Mouse (Mus musculus) heart, embryonic 14.5 days (tissue): ENCODE data around the gene Sgsm2. TPM values are rescaled to one million over a fixed set of nuclear protein-coding genes. Genes with fewer than 3 reads are reported as not detected.

ENCODE experiments used
- ATAC-seq: fragments of 200-750 bp; cut with Nextera tagmentation; 2 replicates; pipeline ENCODE4 v1.8.0; 2017; ENCODE audit warnings: low read depth, moderate TSS enrichment; ENCODE audit not compliant: insufficient number of reproducible peaks, insufficient read depth, low FRiP score
- H3K27ac ChIP-seq, 2 experiments: fragments of 200-500 bp in 1 of 2; fragments of 300-500 bp in 1 of 2; sonication (generic) in 1 of 2; replicated peaks in 1 of 2; 2 replicates each; pipeline ENCODE4 v1.5.1; 2012 to 2014; ENCODE audit warnings: low read depth in 2 of 2, low read length in 2 of 2, control low read depth in 1 of 2, mild to moderate bottlenecking in 1 of 2, mixed read lengths in 1 of 2; ENCODE audit not compliant: control insufficient read depth in 1 of 2, insufficient read depth in 1 of 2
- H3K27me3 ChIP-seq: fragments of 300-500 bp; sonication (generic); 2 replicates; pipeline ENCODE4 v1.6.1; 2014; ENCODE audit warnings: mild to moderate bottlenecking, low read length, control low read depth; ENCODE audit not compliant: control insufficient read depth, insufficient read depth
- H3K36me3 ChIP-seq: fragments of 300-500 bp; sonication (generic); 2 replicates; pipeline ENCODE4 v1.6.1; 2014; ENCODE audit warnings: mild to moderate bottlenecking, control low read depth, low read length, mixed read lengths; ENCODE audit not compliant: control insufficient read depth, insufficient read depth
- H3K4me1 ChIP-seq, 2 experiments: fragments of 200-500 bp in 1 of 2; fragments of 300-500 bp in 1 of 2; sonication (generic) in 1 of 2; 2 replicates each; pipeline ENCODE4 v1.6.1; 2012 to 2014; ENCODE audit warnings: low read length in 2 of 2, control low read depth in 1 of 2, mixed read lengths in 1 of 2; ENCODE audit not compliant: control insufficient read depth in 2 of 2, insufficient read depth in 2 of 2
- H3K4me2 ChIP-seq: fragments of 300-500 bp; sonication (generic); 2 replicates; pipeline ENCODE4 v1.6.1; 2014; ENCODE audit warnings: mild to moderate bottlenecking, low read length
- H3K4me3 ChIP-seq, 2 experiments: fragments of 200-500 bp in 1 of 2; fragments of 300-500 bp in 1 of 2; sonication (generic) in 1 of 2; 2 replicates each; pipeline ENCODE4 v1.5.1; 2012 to 2014; ENCODE audit warnings: low read length in 2 of 2, mild to moderate bottlenecking in 2 of 2, control low read depth in 1 of 2, low read depth in 1 of 2, moderate library complexity in 1 of 2; ENCODE audit not compliant: control insufficient read depth in 1 of 2, insufficient read depth in 1 of 2
- H3K9ac ChIP-seq: fragments of 300-500 bp; sonication (generic); 2 replicates; pipeline ENCODE4 v1.6.1; 2014; ENCODE audit warnings: mild to moderate bottlenecking, low read length
- H3K9me3 ChIP-seq: fragments of 300-500 bp; sonication (generic); 2 replicates; pipeline ENCODE4 v1.6.1; 2016; ENCODE audit warnings: low read length, control low read depth; ENCODE audit not compliant: control insufficient read depth
- WGBS: fragments of 180-500 bp; shearing (Covaris S2); extraction: QIAGEN DNeasy Blood & Tissue Kit; methylation state at CpG from one replicate; pipeline ENCODE4 v1.1.7; 2014; 5-methylcytosine and 5-hydroxymethylcytosine counted together
- polyA plus RNA-seq: library from polyadenylated mRNA; unstranded; fragments of >200 nt; fragmentation: Nextera tagmentation; extraction: Ambion mirVana; gene quantifications from 2 replicates; pipeline ENCODE4 v1.2.1, GENCODE M21; 2014

Sgsm2 gene
- polyA plus RNA-seq, 1 experiment from 2014 or later, result 5.3 TPM

- H3K4me3 ChIP-seq, result no peak overlapping the region
- H3K27ac ChIP-seq, result no peak overlapping the region
- H3K9me3 ChIP-seq, result no peaks in the 10 kb centered on the region
- H3K36me3 ChIP-seq, result peaks cover 8% of the 10 kb centered on the region
- no peaks in the 10 kb centered on the region for H3K27me3 ChIP-seq
- no peak for ATAC-seq
- 66% methylated on average over 4 of the region's 4 CpGs for WGBS
- H3K4me1 ChIP-seq, result peaks cover 0 to 20% of the 10 kb centered on the region in 2 experiments; a peak in 2 of 4 replicates
- no peak overlapping the region for H3K4me2 ChIP-seq
- H3K9ac ChIP-seq, result no peak overlapping the region
These were observed 27.3 kb upstream of the Sgsm2 start for GRCm38 (mm10) chr11:74924149-74924548.

DNA sequence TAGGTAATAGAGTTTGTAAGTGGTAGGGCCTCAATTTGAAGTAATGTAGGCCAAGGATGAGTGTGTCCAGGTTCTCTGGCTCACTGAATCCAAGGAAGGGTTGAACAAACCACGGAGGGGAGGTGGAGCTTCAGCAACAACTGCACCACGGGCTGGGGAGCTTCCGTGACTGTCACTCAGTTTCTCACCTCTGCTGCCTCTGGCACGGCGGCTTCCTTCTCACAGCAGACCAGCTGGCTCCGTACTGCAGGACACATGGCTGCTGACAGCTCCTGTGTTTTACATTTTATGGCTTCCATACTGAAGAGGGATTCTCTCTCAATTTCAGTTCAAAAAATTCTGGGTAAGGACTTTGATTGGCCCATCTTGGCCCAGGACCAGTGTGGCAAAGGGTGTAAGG is 22.4 kb upstream of the Sgsm2 start:
- H3K9ac ChIP-seq, result no peak overlapping the region
- H3K9me3 ChIP-seq, result no peaks in the 10 kb centered on the region
- WGBS, result 68% methylated on average over 6 of the region's 6 CpGs
- H3K4me2 ChIP-seq, result no peak overlapping the region
- no peak overlapping the region for H3K4me3 ChIP-seq
- no peaks in the 10 kb centered on the region for H3K27me3 ChIP-seq
- no peak overlapping the region for H3K27ac ChIP-seq
- no peak for ATAC-seq
- peaks cover 0 to 8% of the 10 kb centered on the region in 2 experiments; a peak in 2 of 4 replicates for H3K4me1 ChIP-seq
- H3K36me3 ChIP-seq, result peaks cover 26% of the 10 kb centered on the region

DNA sequence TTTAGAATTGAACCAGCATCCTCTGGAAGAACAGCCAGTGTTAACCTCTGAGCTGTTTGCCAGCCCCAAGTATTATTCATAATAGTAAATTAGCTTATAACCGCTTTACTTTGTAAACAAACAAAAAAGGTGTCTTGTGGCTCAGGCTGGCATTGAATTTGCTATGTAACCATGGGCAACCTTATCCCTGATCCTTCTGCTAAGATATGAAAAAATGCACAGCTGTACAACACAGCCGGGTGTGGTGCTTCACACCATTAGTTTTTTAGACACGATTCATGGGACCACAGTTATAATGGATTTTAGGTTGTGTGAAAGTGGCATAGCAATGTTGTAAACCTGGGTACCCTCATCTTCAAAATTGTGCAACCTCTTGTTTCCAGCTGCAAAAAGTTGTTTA is 15.6 kb upstream of the Sgsm2 start:
- no peaks in the 10 kb centered on the region for H3K27me3 ChIP-seq
- peaks cover 0 to 8% of the 10 kb centered on the region in 2 experiments; a peak in 2 of 4 replicates for H3K4me1 ChIP-seq
- H3K36me3 ChIP-seq, result peaks cover 37% of the 10 kb centered on the region
- no peak overlapping the region for H3K4me3 ChIP-seq
- ATAC-seq, result no peak
- H3K27ac ChIP-seq, result no peak overlapping the region
- H3K9ac ChIP-seq, result no peak overlapping the region
- H3K9me3 ChIP-seq, result no peaks in the 10 kb centered on the region
- 86% methylated on average over 3 of the region's 3 CpGs for WGBS
- H3K4me2 ChIP-seq, result no peak overlapping the region

DNA sequence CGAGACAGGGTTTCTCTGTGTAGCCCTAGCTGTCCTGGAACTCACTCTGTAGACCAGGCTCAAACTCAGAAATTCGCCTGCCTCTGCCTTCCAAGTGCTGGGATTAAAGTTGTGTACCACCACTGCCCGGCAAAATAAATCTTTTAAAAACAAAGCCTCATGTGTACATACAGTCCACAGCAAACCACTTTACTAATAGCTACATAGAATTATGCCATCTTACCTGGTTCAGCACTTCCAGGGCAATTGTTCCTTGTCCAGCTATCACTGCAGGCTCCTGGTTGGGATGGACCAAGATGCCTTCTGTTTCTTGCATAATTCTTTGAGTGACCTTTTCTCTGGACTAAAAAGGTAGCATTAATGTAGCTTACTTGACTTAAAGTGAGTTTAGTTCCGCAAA is 13.1 kb upstream of the Sgsm2 start:
- no peak overlapping the region for H3K4me2 ChIP-seq

DNA sequence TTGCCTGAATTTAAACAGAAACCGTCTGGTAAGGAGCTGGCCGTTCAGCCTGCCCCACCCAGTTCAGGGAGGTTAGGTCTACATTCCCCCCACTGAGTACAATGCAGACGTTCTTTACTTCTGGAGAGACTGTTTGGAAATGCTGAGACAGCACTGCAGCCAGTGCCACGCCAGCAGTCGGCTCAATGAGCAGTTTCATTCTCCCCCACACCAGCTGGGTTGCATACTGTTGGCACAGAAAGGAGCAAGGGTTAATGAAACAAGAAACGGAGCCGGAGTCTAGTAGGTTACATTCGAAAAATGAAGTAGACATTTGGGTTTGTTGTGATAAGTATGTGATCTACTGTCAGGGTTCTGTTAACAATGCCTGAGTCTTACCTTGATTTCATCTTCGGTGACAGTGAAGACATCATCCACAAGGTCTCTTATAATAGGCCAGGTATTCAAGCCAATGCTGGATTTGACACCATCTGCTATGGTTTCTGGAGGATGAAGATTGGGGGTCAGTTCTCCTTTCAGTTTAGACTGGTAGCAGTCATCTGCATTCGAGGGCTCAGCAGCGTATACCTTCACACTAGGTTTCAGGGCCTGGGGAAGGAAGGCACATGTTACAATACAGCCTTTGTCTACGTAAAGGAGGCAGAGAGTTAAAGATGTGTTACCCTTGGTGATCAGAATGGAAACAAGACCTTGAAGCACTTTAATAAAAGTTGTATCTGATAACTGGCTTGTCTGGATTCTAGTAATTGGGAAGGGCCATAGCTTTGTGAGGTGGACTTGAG is 11.9 kb upstream of the Sgsm2 start:
- Histone ChIP-seq H3K27ac (no peak overlapping the region), H3K27me3 (no peaks in the 10 kb centered on the region), H3K36me3 (peaks cover 69% of the 10 kb centered on the region), H3K9me3 (no peaks in the 10 kb centered on the region), H3K9ac (no peak overlapping the region), H3K4me1 (no peaks in the 10 kb centered on the region), H3K4me3 (no peak overlapping the region), H3K4me2 (no peak overlapping the region)
- WGBS, result 81% methylated on average over 12 of the region's 12 CpGs
- ATAC-seq, result no peak

More for the DNA sequence above, 13.1 kb upstream of the Sgsm2 start:
- Histone ChIP-seq H3K27me3 (no peaks in the 10 kb centered on the region), H3K9ac (no peak overlapping the region), H3K27ac (no peak overlapping the region), H3K36me3 (peaks cover 57% of the 10 kb centered on the region), H3K4me3 (no peak overlapping the region), H3K4me1 (no peaks in the 10 kb centered on the region), H3K9me3 (no peaks in the 10 kb centered on the region)
- 93% methylated on average over 4 of the region's 4 CpGs for WGBS
- ATAC-seq, result no peak

- no peak for ATAC-seq
- Histone ChIP-seq H3K27me3 (no peaks in the 10 kb centered on the region), H3K27ac (no peak overlapping the region), H3K4me2 (no peak overlapping the region), H3K9ac (no peak overlapping the region), H3K36me3 (peaks cover 79% of the 10 kb centered on the region), H3K4me1 (no peaks in the 10 kb centered on the region), H3K9me3 (no peaks in the 10 kb centered on the region), H3K4me3 (no peak overlapping the region)
- 95% methylated on average over 6 of the region's 6 CpGs for WGBS
These were observed 11.0 kb upstream of the Sgsm2 start for GRCm38 (mm10) chr11:74907850-74908249.

DNA sequence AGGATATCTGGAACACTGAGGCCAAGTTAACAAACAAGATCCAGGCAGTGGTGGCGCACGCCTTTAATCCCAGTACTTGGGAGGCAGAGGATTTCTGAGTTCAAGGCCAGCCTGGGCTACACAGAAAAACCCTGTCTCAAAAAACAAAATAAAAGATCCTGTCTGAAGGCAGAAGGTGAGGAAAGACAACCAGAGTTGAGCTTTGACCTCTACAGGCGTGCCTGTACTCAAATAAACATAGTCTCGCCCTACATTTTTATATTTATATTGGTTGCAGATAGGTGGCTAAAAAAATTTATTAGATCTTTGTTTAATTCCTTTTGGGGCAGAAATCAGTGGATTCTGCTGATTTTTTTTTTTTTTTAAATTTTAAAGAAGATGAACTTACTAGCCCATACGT is 5.6 kb upstream of the Sgsm2 start:
- Histone ChIP-seq H3K4me1 (peaks cover 0 to 5% of the 10 kb centered on the region in 2 experiments; a peak in 3 of 4 replicates), H3K4me3 (no peak overlapping the region), H3K27me3 (no peaks in the 10 kb centered on the region), H3K4me2 (no peak overlapping the region), H3K9me3 (no peaks in the 10 kb centered on the region), H3K27ac (no peak overlapping the region), H3K9ac (no peak overlapping the region), H3K36me3 (peaks cover 84% of the 10 kb centered on the region)
- WGBS, result 93% methylated on average over 5 of the region's 5 CpGs
- ATAC-seq, result no peak

- Histone ChIP-seq H3K4me3 (no peak overlapping the region), H3K9ac (no peak overlapping the region), H3K4me2 (no peak overlapping the region), H3K27ac (no peak overlapping the region), H3K4me1 (peaks cover 0 to 5% of the 10 kb centered on the region in 2 experiments; a peak in 3 of 4 replicates), H3K27me3 (no peaks in the 10 kb centered on the region), H3K9me3 (no peaks in the 10 kb centered on the region), H3K36me3 (peaks cover 75% of the 10 kb centered on the region)
- no peak for ATAC-seq
- 87% methylated on average over 6 of the region's 6 CpGs for WGBS
These were observed 4.7 kb upstream of the Sgsm2 start for GRCm38 (mm10) chr11:74901555-74901954.
